Mouse (Mus musculus) liver, embryonic 12.5 days (tissue): ENCODE measurements around the gene Il9. TPM values are rescaled to one million over a fixed set of nuclear protein-coding genes. Genes with fewer than 3 reads are reported as not detected.

ENCODE experiments used
- ATAC-seq: fragments of 200-750 bp; cut with Nextera tagmentation; 2 replicates; pipeline ENCODE4 v1.8.0; 2017; ENCODE audit warnings: moderate number of reproducible peaks, mild to moderate bottlenecking, moderate library complexity
- H3K27ac ChIP-seq: fragments of 300-500 bp; sonication (generic); 2 replicates; pipeline ENCODE4 v1.5.1; 2016; ENCODE audit warnings: mild to moderate bottlenecking
- H3K27me3 ChIP-seq: fragments of 300-500 bp; sonication (generic); replicated peaks from 2 replicates; pipeline ENCODE4 v1.6.1; 2016; ENCODE audit warnings: mild to moderate bottlenecking, moderate library complexity
- H3K36me3 ChIP-seq: fragments of 300-500 bp; sonication (generic); 2 replicates; pipeline ENCODE4 v1.6.1; 2016; ENCODE audit warnings: mild to moderate bottlenecking, moderate library complexity
- H3K4me1 ChIP-seq: fragments of 300-500 bp; sonication (generic); 2 replicates; pipeline ENCODE4 v1.6.1; 2016
- H3K4me2 ChIP-seq: fragments of 300-500 bp; sonication (generic); 2 replicates; pipeline ENCODE4 v1.6.1; 2016; ENCODE audit warnings: mild to moderate bottlenecking, moderate library complexity
- H3K4me3 ChIP-seq: fragments of 300-500 bp; sonication (generic); 2 replicates; pipeline ENCODE4 v1.5.1; 2016; ENCODE audit warnings: mild to moderate bottlenecking, moderate library complexity
- H3K9ac ChIP-seq: fragments of 300-500 bp; sonication (generic); 2 replicates; pipeline ENCODE4 v1.6.1; 2016; ENCODE audit warnings: mild to moderate bottlenecking, moderate library complexity
- H3K9me3 ChIP-seq: fragments of 300-500 bp; sonication (generic); replicated peaks from 2 replicates; pipeline ENCODE4 v1.6.1; 2016; ENCODE audit warnings: mild to moderate bottlenecking, moderate library complexity
- WGBS: fragments of 180-500 bp; shearing (Covaris S2); methylation state at CpG from one replicate; pipeline ENCODE4 v1.1.7; 2016; ENCODE audit not compliant: insufficient replicate concordance; 5-methylcytosine and 5-hydroxymethylcytosine counted together
- polyA plus RNA-seq: library from polyadenylated mRNA; unstranded; fragments of >200 nt; fragmentation: Nextera tagmentation; extraction: Ambion mirVana; gene quantifications from 2 replicates; pipeline ENCODE4 v1.2.1, GENCODE M21; 2016

Il9 gene
- polyA plus RNA-seq, 1 experiment from 2014 or later, result not detected

- Histone ChIP-seq H3K27me3 (no peaks in the 10 kb centered on the region), H3K4me3 (no peak overlapping the region), H3K9me3 (no peaks in the 10 kb centered on the region), H3K36me3 (no peaks in the 10 kb centered on the region), H3K27ac (no peak overlapping the region), H3K9ac (no peak overlapping the region), H3K4me1 (no peaks in the 10 kb centered on the region), H3K4me2 (no peak overlapping the region)
- 58% methylated on average over 6 of the region's 6 CpGs for WGBS
- ATAC-seq, result no peak
These were observed 24.9 kb upstream of the Il9 start for GRCm38 (mm10) chr13:56506871-56507496.

DNA sequence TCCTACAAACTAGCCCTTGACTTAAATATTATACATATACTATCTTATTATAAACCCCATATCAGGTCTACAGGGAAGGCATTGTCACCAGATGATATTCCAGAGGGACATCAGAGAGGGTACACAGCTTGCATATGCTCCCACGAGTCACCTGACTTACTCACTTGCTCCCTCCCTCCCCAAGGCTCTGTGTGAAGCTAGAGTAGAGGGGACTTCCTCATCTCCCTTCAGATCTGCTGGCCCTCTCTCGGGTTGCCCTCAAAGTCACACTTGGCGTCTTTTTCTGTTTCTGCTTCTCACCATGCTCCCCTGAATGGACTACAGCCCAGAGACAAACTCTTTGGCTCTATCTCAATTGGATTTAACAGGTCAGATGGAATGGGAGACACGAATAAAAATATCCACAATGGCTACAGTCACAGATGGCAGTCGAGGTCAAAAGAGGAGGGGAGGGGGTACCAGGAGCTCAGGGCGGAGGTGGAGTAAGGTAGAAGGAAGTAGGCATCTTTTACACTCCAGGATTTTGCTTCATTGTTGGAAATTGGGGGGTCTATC is 19.9 kb upstream of the Il9 start:
- no peaks in the 10 kb centered on the region for H3K4me1 ChIP-seq
- no peak overlapping the region for H3K4me2 ChIP-seq
- H3K27ac ChIP-seq, result no peak overlapping the region
- WGBS, result 35% methylated on average over 6 of the region's 6 CpGs
- H3K27me3 ChIP-seq, result no peaks in the 10 kb centered on the region
- H3K9me3 ChIP-seq, result no peaks in the 10 kb centered on the region
- ATAC-seq, result no peak
- H3K36me3 ChIP-seq, result no peaks in the 10 kb centered on the region
- no peak overlapping the region for H3K9ac ChIP-seq
- no peak overlapping the region for H3K4me3 ChIP-seq

DNA sequence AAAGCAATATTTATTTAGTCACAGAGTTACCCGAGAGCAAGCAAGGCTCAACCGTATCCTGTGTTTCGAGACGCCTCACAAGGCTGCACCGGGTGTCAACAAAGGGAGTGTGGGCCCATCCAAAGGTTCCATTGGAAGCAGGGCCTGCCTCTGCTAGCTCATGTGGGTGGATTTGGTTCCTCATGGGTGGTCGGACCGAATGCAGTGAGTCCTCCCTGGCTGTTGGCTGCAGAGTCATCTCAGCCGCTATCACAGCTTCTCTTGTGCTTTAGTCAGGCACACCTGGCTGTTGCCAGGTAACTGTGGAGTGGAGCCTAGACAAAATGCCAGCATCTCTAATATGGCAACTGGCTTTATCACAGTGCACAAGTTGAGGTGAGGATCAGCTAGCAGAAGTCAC is 18.6 kb upstream of the Il9 start:
- no peaks in the 10 kb centered on the region for H3K9me3 ChIP-seq
- no peak overlapping the region for H3K27ac ChIP-seq
- no peak overlapping the region for H3K4me2 ChIP-seq
- H3K36me3 ChIP-seq, result no peaks in the 10 kb centered on the region
- WGBS, result 76% methylated on average over 8 of the region's 8 CpGs
- no peak overlapping the region for H3K9ac ChIP-seq
- no peak for ATAC-seq
- no peaks in the 10 kb centered on the region for H3K27me3 ChIP-seq
- no peaks in the 10 kb centered on the region for H3K4me1 ChIP-seq
- H3K4me3 ChIP-seq, result no peak overlapping the region

DNA sequence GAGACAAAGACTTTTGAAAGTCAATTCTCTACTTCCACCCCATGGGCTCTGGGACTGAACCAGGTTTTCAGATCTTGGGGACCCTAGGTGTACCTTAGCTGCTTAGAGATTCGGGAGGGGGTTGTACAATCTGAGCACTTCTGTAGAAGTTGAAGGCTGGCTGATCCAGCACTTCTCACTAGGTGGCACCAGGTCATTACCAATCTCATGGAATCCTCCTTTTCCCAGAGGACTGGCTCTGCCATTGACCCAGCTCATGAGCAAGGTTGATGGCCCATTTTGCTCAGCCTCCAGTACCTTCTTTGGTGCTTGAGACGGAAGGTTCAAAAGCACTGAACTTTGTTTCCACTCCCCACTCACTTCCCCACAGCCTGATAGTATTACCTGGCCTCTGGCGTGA is 18.1 kb upstream of the Il9 start:
- no peak overlapping the region for H3K9ac ChIP-seq
- H3K27me3 ChIP-seq, result no peaks in the 10 kb centered on the region
- no peaks in the 10 kb centered on the region for H3K36me3 ChIP-seq
- no peak for ATAC-seq
- H3K4me3 ChIP-seq, result no peak overlapping the region
- H3K4me1 ChIP-seq, result no peaks in the 10 kb centered on the region
- H3K9me3 ChIP-seq, result no peaks in the 10 kb centered on the region
- no peak overlapping the region for H3K27ac ChIP-seq
- 60% methylated on average over 3 of the region's 3 CpGs for WGBS
- no peak overlapping the region for H3K4me2 ChIP-seq

DNA sequence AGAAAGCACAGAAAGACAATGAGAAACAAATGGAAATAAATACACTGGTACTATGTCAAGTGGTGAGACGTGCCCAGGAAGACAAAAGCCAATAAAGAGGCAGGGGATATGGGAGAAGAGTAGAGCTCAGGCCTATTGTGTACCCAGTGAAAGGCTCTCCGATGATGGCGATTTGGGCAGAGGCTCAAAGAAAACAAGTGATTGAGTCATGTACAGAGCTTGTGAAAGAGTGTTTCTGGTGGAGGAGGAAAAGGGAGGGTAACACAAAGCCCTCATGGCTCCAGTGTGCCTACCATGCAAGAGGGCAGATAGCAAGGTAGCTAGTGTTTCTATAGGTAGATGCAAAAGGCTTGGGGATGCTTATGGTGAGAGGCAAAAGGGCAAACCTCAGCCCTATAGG is 12.4 kb upstream of the Il9 start:
- no peak overlapping the region for H3K9ac ChIP-seq
- H3K4me2 ChIP-seq, result no peak overlapping the region
- H3K4me1 ChIP-seq, result no peaks in the 10 kb centered on the region
- H3K9me3 ChIP-seq, result no peaks in the 10 kb centered on the region
- no peak for ATAC-seq
- H3K36me3 ChIP-seq, result no peaks in the 10 kb centered on the region
- 61% methylated on average over 3 of the region's 3 CpGs for WGBS
- H3K27ac ChIP-seq, result no peak overlapping the region
- no peak overlapping the region for H3K4me3 ChIP-seq
- H3K27me3 ChIP-seq, result no peaks in the 10 kb centered on the region

GRCm38 (mm10) chr13:56488012-56488411 is 6.0 kb upstream of the Il9 start:
- ATAC-seq, result no peak
- Histone ChIP-seq H3K9me3 (no peaks in the 10 kb centered on the region), H3K9ac (no peak overlapping the region), H3K4me3 (no peak overlapping the region), H3K4me2 (no peak overlapping the region), H3K36me3 (no peaks in the 10 kb centered on the region), H3K27me3 (no peaks in the 10 kb centered on the region), H3K4me1 (no peaks in the 10 kb centered on the region), H3K27ac (no peak overlapping the region)
- 45% methylated on average over 5 of the region's 5 CpGs for WGBS

DNA sequence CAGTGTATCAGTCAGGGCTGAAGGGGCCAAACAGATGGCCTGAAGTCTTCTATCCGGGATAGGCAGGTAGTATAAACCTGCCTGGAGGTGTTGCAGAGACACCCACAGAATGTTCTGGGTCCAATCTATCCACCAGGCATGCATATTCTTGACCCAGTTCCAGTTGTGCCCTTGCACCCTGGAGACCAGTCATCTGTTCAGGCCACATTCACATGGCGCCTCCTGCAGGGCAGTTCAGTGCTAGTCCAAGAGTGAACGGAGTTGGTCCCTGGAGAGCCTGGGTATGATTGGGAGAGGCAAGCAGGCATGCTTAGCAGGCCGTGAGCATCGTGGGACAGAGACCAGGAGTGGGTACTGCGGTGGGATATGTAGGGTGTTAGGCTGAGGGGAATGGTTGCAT is 4.0 kb downstream of the Il9 start:
- Histone ChIP-seq H3K4me1 (no peaks in the 10 kb centered on the region), H3K36me3 (no peaks in the 10 kb centered on the region), H3K4me2 (no peak overlapping the region), H3K9me3 (no peaks in the 10 kb centered on the region), H3K9ac (no peak overlapping the region), H3K4me3 (no peak overlapping the region), H3K27ac (no peak overlapping the region), H3K27me3 (no peaks in the 10 kb centered on the region)
- no peak for ATAC-seq
- WGBS, result 65% methylated on average over 6 of the region's 6 CpGs

DNA sequence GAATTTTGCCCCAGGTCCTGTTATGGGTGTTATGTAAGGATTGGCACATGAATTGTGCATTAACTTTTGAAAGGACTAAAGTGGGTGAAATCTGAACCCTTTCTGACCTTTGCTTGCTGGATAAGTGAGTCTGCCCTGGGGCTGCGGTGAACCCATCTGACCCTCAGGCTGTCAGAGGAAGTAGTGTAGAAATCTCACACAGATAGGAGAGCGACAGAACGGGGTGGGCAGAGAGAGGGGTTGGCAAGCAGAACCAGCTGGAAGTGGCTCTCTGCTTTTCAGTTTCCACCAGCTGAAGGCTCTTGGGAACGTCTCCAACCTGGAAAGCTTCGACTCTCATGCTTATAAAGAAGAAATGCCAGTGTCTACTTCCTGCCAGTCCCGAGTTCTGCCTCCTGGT is 4.8 kb downstream of the Il9 start:
- 21% methylated on average over 6 of the region's 6 CpGs for WGBS
- Histone ChIP-seq H3K27me3 (no peaks in the 10 kb centered on the region), H3K27ac (no peak overlapping the region), H3K36me3 (no peaks in the 10 kb centered on the region), H3K4me1 (no peaks in the 10 kb centered on the region), H3K4me3 (no peak overlapping the region), H3K9ac (no peak overlapping the region), H3K9me3 (no peaks in the 10 kb centered on the region), H3K4me2 (no peak overlapping the region)
- no peak for ATAC-seq

DNA sequence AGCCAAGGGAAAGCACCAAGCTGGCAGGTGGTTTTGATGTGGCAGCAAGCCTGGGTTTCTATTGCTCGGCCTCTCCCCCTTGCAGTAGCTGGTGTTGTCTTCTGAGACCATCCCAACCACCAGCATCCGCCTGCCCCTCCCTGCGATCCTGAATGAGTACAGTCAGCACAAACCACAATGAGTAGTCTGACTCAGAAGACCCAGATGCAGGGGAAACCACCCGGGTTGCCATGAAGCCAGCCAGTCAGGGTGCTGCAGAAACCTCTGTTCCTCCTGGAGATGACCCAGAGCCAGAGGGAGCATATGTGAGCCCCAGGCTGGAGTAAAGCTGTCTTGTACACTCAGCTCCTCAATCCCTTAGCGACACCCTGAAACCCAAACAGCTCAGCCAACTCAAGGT is 5.3 kb downstream of the Il9 start:
- Histone ChIP-seq H3K27me3 (no peaks in the 10 kb centered on the region), H3K4me1 (no peaks in the 10 kb centered on the region), H3K36me3 (no peaks in the 10 kb centered on the region), H3K4me3 (no peak overlapping the region), H3K9me3 (no peaks in the 10 kb centered on the region), H3K9ac (no peak overlapping the region), H3K4me2 (no peak overlapping the region), H3K27ac (no peak overlapping the region)
- 41% methylated on average over 5 of the region's 5 CpGs for WGBS
- no peak for ATAC-seq

DNA sequence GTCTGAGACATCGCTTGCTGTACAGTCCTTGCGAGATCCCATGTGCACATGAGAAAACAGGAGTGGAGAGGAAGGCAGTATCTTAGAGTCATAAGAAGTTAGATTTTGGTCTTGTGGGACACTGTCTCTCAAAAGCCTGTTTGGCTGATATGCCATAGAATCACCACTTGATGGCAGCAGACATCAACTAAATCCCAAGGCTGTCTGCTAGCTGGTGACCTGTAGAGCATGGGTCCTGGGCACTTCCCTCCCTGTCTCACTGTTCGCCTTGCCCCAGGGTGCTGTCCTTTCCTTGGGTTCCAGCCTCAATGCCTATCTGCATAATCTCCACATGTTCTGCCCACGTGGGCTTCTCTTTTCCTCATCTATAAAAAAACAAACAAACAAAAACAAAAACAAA is 6.7 kb downstream of the Il9 start:
- no peak for ATAC-seq
- Histone ChIP-seq H3K27me3 (no peaks in the 10 kb centered on the region), H3K9ac (no peak overlapping the region), H3K9me3 (no peaks in the 10 kb centered on the region), H3K4me3 (no peak overlapping the region), H3K4me2 (no peak overlapping the region), H3K36me3 (no peaks in the 10 kb centered on the region), H3K4me1 (no peaks in the 10 kb centered on the region), H3K27ac (no peak overlapping the region)
- 21% methylated on average over 4 of the region's 4 CpGs for WGBS

DNA sequence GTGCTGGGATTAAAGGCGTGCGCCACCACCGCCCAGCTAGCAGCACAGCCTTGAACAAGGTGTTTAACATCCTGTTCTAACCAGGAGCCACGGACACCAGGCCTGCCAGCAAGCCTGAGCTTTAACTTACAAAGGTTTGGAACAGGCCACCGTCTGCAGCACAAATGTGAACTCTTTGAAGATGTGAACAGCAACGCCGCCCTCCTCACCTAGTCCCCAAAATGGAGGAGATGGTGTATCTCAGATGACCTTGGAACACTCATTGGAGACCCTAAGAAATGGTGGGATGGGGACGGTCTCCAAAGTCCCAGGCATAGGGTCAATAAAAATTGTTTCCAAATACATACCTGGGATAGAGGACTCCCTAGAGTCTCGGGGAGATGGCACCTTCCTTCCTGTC is 9.4 kb downstream of the Il9 start:
- no peak for ATAC-seq
- Histone ChIP-seq H3K9me3 (no peaks in the 10 kb centered on the region), H3K9ac (no peak overlapping the region), H3K4me3 (no peak overlapping the region), H3K27ac (no peak overlapping the region), H3K27me3 (no peaks in the 10 kb centered on the region), H3K36me3 (no peaks in the 10 kb centered on the region), H3K4me2 (no peak overlapping the region), H3K4me1 (no peaks in the 10 kb centered on the region)
- WGBS, result 69% methylated on average over 9 of the region's 9 CpGs

DNA sequence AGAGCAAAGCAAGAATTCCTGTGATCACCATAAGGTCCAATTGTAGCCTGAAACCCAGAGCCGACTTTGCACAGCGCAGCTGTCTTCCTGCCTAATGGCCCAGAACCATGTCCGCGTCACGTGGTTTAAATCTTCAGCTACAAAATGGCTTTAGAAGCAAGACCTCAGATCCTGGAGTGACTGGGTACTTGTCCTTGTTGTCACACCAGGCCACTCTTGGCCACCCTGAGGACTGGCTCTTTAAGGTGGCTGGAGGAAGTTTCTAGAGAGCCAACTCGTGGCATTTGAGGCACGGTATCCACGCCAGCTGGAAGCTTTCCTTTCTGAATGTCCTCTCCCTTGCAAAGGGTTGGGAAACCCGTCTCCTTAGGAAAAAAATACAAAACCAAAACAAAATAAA is 10.1 kb downstream of the Il9 start:
- no peak overlapping the region for H3K4me3 ChIP-seq
- WGBS, result 76% methylated on average over 9 of the region's 9 CpGs
- H3K4me2 ChIP-seq, result no peak overlapping the region
- H3K9me3 ChIP-seq, result no peaks in the 10 kb centered on the region
- no peak for ATAC-seq
- H3K27ac ChIP-seq, result no peak overlapping the region
- no peak overlapping the region for H3K9ac ChIP-seq
- H3K4me1 ChIP-seq, result no peaks in the 10 kb centered on the region
- no peaks in the 10 kb centered on the region for H3K36me3 ChIP-seq
- H3K27me3 ChIP-seq, result no peaks in the 10 kb centered on the region

GRCm38 (mm10) chr13:56471211-56471610 is 10.8 kb downstream of the Il9 start:
- no peak overlapping the region for H3K4me2 ChIP-seq
- H3K36me3 ChIP-seq, result no peaks in the 10 kb centered on the region
- no peak for ATAC-seq
- no peak overlapping the region for H3K4me3 ChIP-seq
- no peaks in the 10 kb centered on the region for H3K9me3 ChIP-seq
- no peak overlapping the region for H3K9ac ChIP-seq
- H3K4me1 ChIP-seq, result no peaks in the 10 kb centered on the region
- 74% methylated on average over 6 of the region's 6 CpGs for WGBS
- H3K27me3 ChIP-seq, result no peaks in the 10 kb centered on the region
- H3K27ac ChIP-seq, result no peak overlapping the region
